Mouse (Mus musculus) forebrain, embryonic 11.5 days (tissue): Measurements from ENCODE around the gene Tcaf3. TPM values are rescaled to one million over a fixed set of nuclear protein-coding genes. Genes with fewer than 3 reads are reported as not detected.

Experiments used
- ATAC-seq: fragments of 200-750 bp; cut with Nextera tagmentation; replicated peaks from 2 replicates; pipeline ENCODE4 v1.8.0; 2017; ENCODE audit warnings: moderate TSS enrichment; ENCODE audit not compliant: low FRiP score
- DNase-seq: peaks from one replicate; pipeline ENCODE4 v3.0.0-alpha.2; 2017; ENCODE audit warnings: low spot score
- H3K27ac ChIP-seq: fragments of 300-500 bp; sonication (generic); 2 replicates; pipeline ENCODE4 v1.5.1; 2014; ENCODE audit warnings: low read depth, low read length
- H3K27me3 ChIP-seq: fragments of 300-500 bp; sonication (generic); 2 replicates; pipeline ENCODE4 v1.6.1; 2014; ENCODE audit warnings: mild to moderate bottlenecking, low read length, mixed read lengths; ENCODE audit not compliant: control insufficient read depth, insufficient read depth
- H3K36me3 ChIP-seq: fragments of 300-500 bp; sonication (generic); 2 replicates; pipeline ENCODE4 v1.6.1; 2014; ENCODE audit warnings: mild to moderate bottlenecking, low read length, moderate library complexity, mixed read lengths; ENCODE audit not compliant: control insufficient read depth, insufficient read depth
- H3K4me1 ChIP-seq: fragments of 300-500 bp; sonication (generic); replicated peaks from 2 replicates; pipeline ENCODE4 v1.6.1; 2014; ENCODE audit warnings: low read length, mixed read lengths; ENCODE audit not compliant: control insufficient read depth, insufficient read depth
- H3K4me2 ChIP-seq: fragments of 300-500 bp; sonication (generic); 2 replicates; pipeline ENCODE4 v1.6.1; 2014; ENCODE audit warnings: low read depth, mild to moderate bottlenecking, low read length, moderate library complexity, mixed read lengths; ENCODE audit not compliant: severe bottlenecking
- H3K4me3 ChIP-seq: fragments of 300-500 bp; sonication (generic); 2 replicates; pipeline ENCODE4 v1.5.1; 2014; ENCODE audit warnings: low read depth, low read length
- H3K9ac ChIP-seq: fragments of 300-500 bp; sonication (generic); 2 replicates; pipeline ENCODE4 v1.6.1; 2014; ENCODE audit warnings: low read length
- H3K9me3 ChIP-seq: fragments of 300-500 bp; sonication (generic); 2 replicates; pipeline ENCODE4 v1.6.1; 2016; ENCODE audit warnings: low read length, mixed read lengths; ENCODE audit not compliant: control insufficient read depth
- WGBS: fragments of 180-500 bp; shearing (Covaris S2); extraction: QIAGEN DNeasy Blood & Tissue Kit; methylation state at CpG from one replicate; pipeline ENCODE4 v1.1.7; 2014; 5-methylcytosine and 5-hydroxymethylcytosine counted together
- polyA plus RNA-seq: library from polyadenylated mRNA; unstranded; fragments of >200 nt; fragmentation: Nextera tagmentation; extraction: Ambion mirVana; gene quantifications from 2 replicates; pipeline ENCODE4 v1.2.1, GENCODE M21; 2014

Tcaf3 gene
- polyA plus RNA-seq, 1 experiment from 2014 or later: not detected

GRCm38 (mm10) chr6:42558641-42559040 lies 38.9 kb downstream of the Tcaf3 start:
- Histone ChIP-seq H3K27ac (no peak overlapping the region), H3K27me3 (no peaks in the 10 kb centered on the region), H3K36me3 (no peaks in the 10 kb centered on the region), H3K9me3 (no peaks in the 10 kb centered on the region), H3K4me2 (no peak overlapping the region), H3K9ac (no peak overlapping the region), H3K4me3 (no peak overlapping the region), H3K4me1 (no peaks in the 10 kb centered on the region)
- 94% methylated on average over 14 of the region's 14 CpGs for WGBS
- no peak for DNase-seq
- no peak for ATAC-seq

GRCm38 (mm10) chr6:42547461-42547860 lies 50.0 kb downstream of the Tcaf3 start, which contains the start of gene Olfr455:
TSS of gene Olfr455 (minus strand) at chr6:42547587.
- Histone ChIP-seq H3K9me3 (no peaks in the 10 kb centered on the region), H3K9ac (no peak within 1 kb of the TSS), H3K4me3 (no peak within 1 kb of the TSS), H3K27me3 (no peaks in the 10 kb centered on the region), H3K4me2 (no peak within 1 kb of the TSS), H3K36me3 (no peaks in the 10 kb centered on the region), H3K4me1 (no peaks in the 10 kb centered on the region), H3K27ac (no peak within 1 kb of the TSS)
- WGBS: 90% methylated on average over 4 of the region's 4 CpGs
- DNase-seq (no peak), ATAC-seq (no peak)

DNA sequence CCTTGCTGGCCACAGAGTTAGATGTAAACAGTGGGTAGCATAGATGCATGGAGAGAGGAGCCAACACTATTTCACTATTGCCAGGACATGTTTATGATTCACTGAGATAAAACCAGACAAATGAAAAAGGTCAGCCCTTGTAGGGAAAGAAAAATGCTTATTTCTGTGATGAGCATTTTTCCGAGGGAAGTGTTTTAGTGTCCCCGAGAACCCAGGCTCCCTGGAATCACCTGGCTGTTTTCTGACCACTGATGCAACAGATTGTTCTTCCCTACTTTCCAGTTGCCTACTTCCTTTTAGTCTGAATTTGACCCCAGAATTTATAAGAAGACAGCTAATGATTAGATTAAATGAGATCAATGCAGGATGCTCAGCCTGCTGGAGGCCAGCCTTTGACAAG lies 51.3 kb downstream of the Tcaf3 start:
- DNase-seq (no peak), ATAC-seq (no peak)
- WGBS: 92% methylated on average over 2 of the region's 2 CpGs
- H3K4me2 ChIP-seq: no peak overlapping the region
- H3K36me3 ChIP-seq: no peaks in the 10 kb centered on the region
- no peak overlapping the region for H3K27ac ChIP-seq
- no peaks in the 10 kb centered on the region for H3K9me3 ChIP-seq
- no peak overlapping the region for H3K4me3 ChIP-seq
- no peak overlapping the region for H3K9ac ChIP-seq
- H3K27me3 ChIP-seq: no peaks in the 10 kb centered on the region
- H3K4me1 ChIP-seq: no peaks in the 10 kb centered on the region

DNA sequence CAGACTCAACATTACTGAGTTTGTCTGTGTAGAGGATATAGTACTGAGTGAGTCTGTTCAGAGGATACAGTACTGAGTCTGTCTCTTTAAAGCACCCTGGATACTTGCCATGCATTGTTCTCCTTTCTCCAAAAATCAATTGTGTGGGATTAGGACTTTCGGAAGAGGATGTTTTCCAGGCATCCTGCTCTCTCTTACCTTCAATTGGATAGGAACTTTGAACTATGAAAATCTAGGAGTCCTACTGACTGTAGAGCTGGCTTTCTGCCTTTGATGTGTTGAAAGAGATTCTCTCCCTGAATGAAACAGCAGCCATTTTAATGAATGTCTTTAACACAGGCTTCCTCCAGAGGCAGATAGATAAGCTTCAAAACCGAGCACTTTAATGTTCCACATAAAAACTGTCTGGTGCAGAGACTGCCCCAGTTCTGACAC lies 52.0 kb downstream of the Tcaf3 start:
- Histone ChIP-seq H3K27ac (no peak overlapping the region), H3K4me2 (no peak overlapping the region), H3K9me3 (no peaks in the 10 kb centered on the region), H3K27me3 (no peaks in the 10 kb centered on the region), H3K36me3 (no peaks in the 10 kb centered on the region), H3K4me1 (no peaks in the 10 kb centered on the region), H3K9ac (no peak overlapping the region), H3K4me3 (no peak overlapping the region)
- DNase-seq (no peak), ATAC-seq (no peak)
- WGBS: 67% methylated on average over 2 of the region's 2 CpGs

DNA sequence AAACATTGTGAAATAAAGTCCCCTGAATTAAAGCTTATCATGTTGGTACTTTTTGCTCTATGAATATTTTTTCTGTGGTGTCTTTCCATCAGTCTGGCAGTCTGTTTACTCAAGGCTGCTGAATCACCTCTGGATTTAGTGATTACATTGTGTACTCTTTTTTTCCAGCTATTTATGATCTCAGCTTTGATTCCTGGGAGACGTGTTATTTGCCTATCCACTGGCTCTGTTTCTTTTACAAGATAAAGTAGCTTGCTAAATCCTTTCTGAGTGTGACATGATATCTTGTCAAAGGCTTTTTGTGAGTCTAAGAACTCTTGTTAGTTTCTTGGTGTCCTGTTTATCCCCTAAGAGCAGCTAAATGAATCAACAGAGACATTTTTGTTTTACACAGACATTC lies 52.6 kb downstream of the Tcaf3 start:
- no peak for ATAC-seq
- Histone ChIP-seq H3K9me3 (no peaks in the 10 kb centered on the region), H3K4me1 (no peaks in the 10 kb centered on the region), H3K4me2 (no peak overlapping the region), H3K9ac (no peak overlapping the region), H3K27me3 (no peaks in the 10 kb centered on the region), H3K36me3 (no peaks in the 10 kb centered on the region), H3K27ac (no peak overlapping the region), H3K4me3 (no peak overlapping the region)
- 60% methylated on average over 1 of the region's 1 CpGs for WGBS
- DNase-seq: no peak

GRCm38 (mm10) chr6:42542036-42543031 lies 55.2 kb downstream of the Tcaf3 start:
- Histone ChIP-seq H3K4me3 (no peak overlapping the region), H3K9me3 (no peaks in the 10 kb centered on the region), H3K9ac (no peak overlapping the region), H3K4me2 (no peak overlapping the region), H3K27ac (no peak overlapping the region), H3K36me3 (no peaks in the 10 kb centered on the region), H3K4me1 (no peaks in the 10 kb centered on the region), H3K27me3 (no peaks in the 10 kb centered on the region)
- 78% methylated on average over 4 of the region's 4 CpGs for WGBS
- ATAC-seq: no peak
- DNase-seq: no peak

GRCm38 (mm10) chr6:42540681-42541080 lies 56.8 kb downstream of the Tcaf3 start:
- Histone ChIP-seq H3K4me1 (no peaks in the 10 kb centered on the region), H3K9ac (no peak overlapping the region), H3K4me2 (no peak overlapping the region), H3K27me3 (no peaks in the 10 kb centered on the region), H3K4me3 (no peak overlapping the region), H3K9me3 (no peaks in the 10 kb centered on the region), H3K36me3 (no peaks in the 10 kb centered on the region), H3K27ac (no peak overlapping the region)
- 53% methylated on average over 1 of the region's 1 CpGs for WGBS
- DNase-seq: no peak
- no peak for ATAC-seq

DNA sequence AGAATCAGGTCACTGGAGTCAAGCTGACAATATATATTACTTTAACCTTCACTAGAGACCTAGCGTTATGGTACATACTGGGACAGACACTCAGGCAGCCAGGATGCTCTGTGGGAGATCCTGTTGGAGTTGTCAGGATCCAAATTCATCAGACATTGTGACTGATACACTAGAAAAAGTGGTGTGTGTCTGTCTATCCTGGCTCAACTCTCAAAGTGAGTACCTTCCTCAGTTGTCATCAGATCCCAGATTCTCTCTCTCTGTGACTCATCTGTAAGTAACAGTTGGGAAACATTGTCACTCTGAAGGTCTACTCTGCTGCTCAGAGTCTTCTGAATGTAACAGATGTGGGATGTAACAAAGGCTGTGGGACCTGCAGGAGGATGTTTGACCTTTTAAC lies 57.8 kb downstream of the Tcaf3 start:
- Histone ChIP-seq H3K9ac (no peak overlapping the region), H3K9me3 (no peaks in the 10 kb centered on the region), H3K36me3 (no peaks in the 10 kb centered on the region), H3K27me3 (no peaks in the 10 kb centered on the region), H3K27ac (no peak overlapping the region), H3K4me3 (no peak overlapping the region), H3K4me2 (no peak overlapping the region), H3K4me1 (no peaks in the 10 kb centered on the region)
- ATAC-seq (no peak), DNase-seq (no peak)
- WGBS: 71% methylated on average over 1 of the region's 1 CpGs
